Mouse (Mus musculus) cerebellum, adult 2 months (tissue): ENCODE results near the gene Paqr6.

Experiments used
- CTCF ChIP-seq: fragments of 200-500 bp; IDR thresholded peaks from 2 replicates; pipeline ENCODE4 v1.5.1; 2011; ENCODE audit warnings: low read depth, mild to moderate bottlenecking, control low read depth, low read length, moderate library complexity, borderline replicate concordance; ENCODE audit not compliant: insufficient read depth
- POLR2A ChIP-seq: fragments of 200-500 bp; IDR thresholded peaks from 2 replicates; pipeline ENCODE4 v1.6.1; 2011; ENCODE audit warnings: low read length, control low read depth, borderline replicate concordance; ENCODE audit not compliant: insufficient read depth

DNA sequence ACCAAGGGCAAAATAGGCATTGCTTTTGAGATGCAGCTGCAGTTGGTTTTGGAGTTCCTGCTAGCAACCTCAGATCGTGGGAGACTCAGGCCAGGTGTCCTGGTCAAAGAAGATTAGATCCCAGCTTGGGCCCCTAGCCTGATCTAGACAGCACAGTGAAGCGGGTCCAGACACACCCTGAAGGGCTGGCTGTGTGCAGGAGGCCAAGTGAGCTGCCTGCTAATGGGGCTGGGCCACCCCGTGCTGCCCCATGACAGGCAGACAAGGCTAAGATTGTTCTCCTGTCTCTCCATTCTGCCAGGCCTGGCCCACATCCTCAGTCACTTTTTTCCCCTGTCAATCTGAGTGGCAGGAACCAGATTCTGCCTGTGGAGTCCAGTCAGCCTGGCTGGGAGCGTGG lies 684 bp upstream of the Paqr6 start:
- no peak for TF ChIP-seq POLR2A
- TF ChIP-seq CTCF, result no peak
